Mouse (Mus musculus) erythroblast, embryonic 14.5 days (primary cell): ENCODE measurements around the gene Gapdh.

Source experiments
- GATA1 ChIP-seq: IDR thresholded peaks from 2 replicates; pipeline ENCODE4 v1.6.1; 2012; ENCODE audit warnings: low read length, inconsistent platforms, mixed read lengths
- TAL1 ChIP-seq: IDR thresholded peaks from 3 replicates; pipeline ENCODE4 v1.6.1; 2012; ENCODE audit warnings: low read length, inconsistent platforms, mixed read lengths

- TF ChIP-seq GATA1: no peak
- TF ChIP-seq TAL1: no peak
Measured at GRCm38 (mm10) chr6:125166051-125166751, at the start of gene Gapdh.
